Mouse (Mus musculus) lung, adult 2 months (tissue): ENCODE results near the gene Ninl. TPM values are rescaled to one million over a fixed set of nuclear protein-coding genes. Genes with fewer than 3 reads are reported as not detected.

Source experiments
- DNase-seq: peaks from one replicate; pipeline ENCODE4 v3.0.0; 2022
- H3K4me1 ChIP-seq: fragments of 200-500 bp; 2 replicates; pipeline ENCODE4 v1.6.1; 2011; ENCODE audit warnings: low read length; ENCODE audit not compliant: control insufficient read depth, insufficient read depth
- H3K4me3 ChIP-seq: fragments of 200-500 bp; replicated peaks from 2 replicates; pipeline ENCODE3; 2011; ENCODE audit warnings: low read depth, mild to moderate bottlenecking, control low read depth, low read length; ENCODE audit errors: extremely low read depth
- CTCF ChIP-seq: fragments of 200-500 bp; IDR thresholded peaks from 2 replicates; pipeline ENCODE4 v1.5.1; 2011; ENCODE audit warnings: mild to moderate bottlenecking, low read length, control low read depth; ENCODE audit not compliant: insufficient read depth
- POLR2A ChIP-seq: fragments of 200-500 bp; IDR thresholded peaks from 2 replicates; pipeline ENCODE4 v1.6.1; 2011; ENCODE audit warnings: low read depth, mild to moderate bottlenecking, control low read depth, low read length, borderline replicate concordance; ENCODE audit errors: extremely low read depth
- WGBS: fragments of 180-500 bp; shearing (Covaris S2); methylation state at CpG from one replicate; pipeline ENCODE4 v1.1.7; 2018; 5-methylcytosine and 5-hydroxymethylcytosine counted together
- polyA plus RNA-seq: library from polyadenylated mRNA; depleted of rRNA; stranded (reverse); fragments of >200 nt; gene quantifications from 2 replicates; pipeline ENCODE4 v1.2.3, GENCODE M21; 2012; rRNA removed

Gene Ninl
- 2.0 and 2.2 TPM in 2 replicates for polyA plus RNA-seq

DNA sequence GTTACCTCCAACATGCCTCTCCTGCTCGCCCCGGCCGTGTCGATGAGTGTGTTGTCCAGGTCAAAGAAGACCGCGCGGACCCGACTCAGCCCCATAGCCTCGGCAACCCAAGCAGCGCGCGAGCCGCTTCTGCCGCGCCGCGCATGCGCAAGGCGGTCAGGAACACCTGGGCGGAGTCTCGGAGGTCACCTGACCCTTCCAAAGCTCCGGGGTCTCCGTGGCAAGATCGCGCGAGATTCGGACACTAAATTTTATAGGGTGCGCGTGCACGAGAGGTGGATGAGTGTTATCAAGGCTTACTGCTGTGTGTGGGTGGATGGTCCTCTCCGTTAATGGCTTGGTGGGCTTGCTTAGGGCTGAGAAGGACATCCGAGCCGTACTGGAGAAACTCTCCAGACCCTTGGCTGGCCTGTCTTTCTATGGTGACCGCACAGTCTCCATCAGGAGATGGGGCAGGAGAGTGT, at the start of gene Ninl, which contains the start of gene Nanp:
Gene Ninl, minus strand, starts transcription at position 151 of the 464 bp plus-strand sequence.
Gene Nanp, minus strand, starts transcription at position 167 of the 464 bp plus-strand sequence.
- DNase-seq: peak; percentile 93
- WGBS: 1% methylated on average over 34 of the region's 34 CpGs
- TF ChIP-seq POLR2A (peak; percentile 81; the same call in 1 of the 2 replicates), CTCF (no peak)
- H3K4me1 ChIP-seq: peaks cover 10% of the 10 kb centered on the region
- peak within 1 kb of the TSS; percentile 82 for H3K4me3 ChIP-seq

DNA sequence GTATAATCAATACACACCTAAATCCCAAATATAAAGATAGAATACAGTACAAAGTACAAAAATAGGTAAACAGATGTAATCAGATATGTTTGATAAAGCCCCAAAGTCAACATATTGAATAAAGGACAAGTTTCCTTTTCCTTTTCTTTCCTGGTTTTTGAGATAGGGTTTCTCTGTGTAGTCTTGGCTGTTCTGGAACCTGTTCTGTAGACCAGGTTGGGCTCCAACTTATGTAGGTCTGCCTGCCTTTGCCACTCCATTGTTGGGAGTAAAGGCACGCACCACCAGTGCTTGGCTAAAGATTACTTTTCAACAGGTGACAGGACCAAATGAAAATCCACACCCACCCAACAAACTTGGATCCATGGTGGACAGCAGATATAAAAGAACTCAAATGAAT, 17.5 kb upstream of the Ninl start:
- no peak for TF ChIP-seq CTCF
- TF ChIP-seq POLR2A: no peak
- Histone ChIP-seq H3K4me1 (no peaks in the 10 kb centered on the region), H3K4me3 (no peak overlapping the region)
- WGBS: 68% methylated on average over 1 of the region's 1 CpGs
- DNase-seq: no peak

DNA sequence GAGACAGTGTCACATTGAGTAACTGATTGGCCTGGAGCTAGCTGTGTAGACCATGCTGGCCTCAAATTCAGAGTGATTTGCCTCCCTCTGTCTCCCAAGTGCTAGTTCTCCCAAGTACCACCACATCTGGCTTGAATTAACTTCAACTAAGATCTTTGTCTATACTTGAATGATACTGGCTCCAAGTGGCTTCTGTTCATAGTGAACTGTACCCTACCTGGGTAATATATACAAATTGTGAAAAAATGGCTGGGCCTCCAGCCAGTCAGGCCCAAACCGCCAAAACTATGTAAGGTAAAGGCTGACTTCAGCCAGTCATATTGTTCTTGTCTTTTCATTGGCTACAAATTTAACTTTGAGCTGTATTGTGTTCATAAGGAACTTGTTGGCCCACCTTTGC, 1.2 kb upstream of the Ninl start:
- WGBS: 80% methylated on average over 1 of the region's 1 CpGs
- DNase-seq: no peak
- Histone ChIP-seq H3K4me1 (peaks cover 10% of the 10 kb centered on the region), H3K4me3 (no peak overlapping the region)
- TF ChIP-seq CTCF (no peak), POLR2A (no peak)

DNA sequence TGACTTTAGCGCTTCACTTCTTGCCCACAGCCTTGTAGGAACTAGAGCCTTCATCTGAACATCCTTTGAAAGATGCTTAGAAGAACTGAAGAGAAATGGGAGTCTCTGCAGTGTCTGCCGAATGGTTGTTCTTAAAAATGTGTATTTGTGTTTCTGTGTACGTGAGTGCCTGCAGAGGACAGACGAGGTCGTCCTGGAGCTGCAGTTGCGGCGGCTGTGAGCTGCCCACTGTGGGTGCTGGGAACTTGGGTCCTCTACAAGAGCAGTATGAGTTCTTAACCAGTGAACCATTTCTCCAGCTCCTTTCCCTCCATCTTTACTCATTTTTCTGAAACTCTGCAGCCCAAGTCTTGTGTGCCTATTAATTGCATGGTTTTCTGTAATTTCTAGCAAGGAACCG, 544 bp upstream of the Ninl start:
- no peak for DNase-seq
- WGBS: 30% methylated on average over 8 of the region's 8 CpGs

DNA sequence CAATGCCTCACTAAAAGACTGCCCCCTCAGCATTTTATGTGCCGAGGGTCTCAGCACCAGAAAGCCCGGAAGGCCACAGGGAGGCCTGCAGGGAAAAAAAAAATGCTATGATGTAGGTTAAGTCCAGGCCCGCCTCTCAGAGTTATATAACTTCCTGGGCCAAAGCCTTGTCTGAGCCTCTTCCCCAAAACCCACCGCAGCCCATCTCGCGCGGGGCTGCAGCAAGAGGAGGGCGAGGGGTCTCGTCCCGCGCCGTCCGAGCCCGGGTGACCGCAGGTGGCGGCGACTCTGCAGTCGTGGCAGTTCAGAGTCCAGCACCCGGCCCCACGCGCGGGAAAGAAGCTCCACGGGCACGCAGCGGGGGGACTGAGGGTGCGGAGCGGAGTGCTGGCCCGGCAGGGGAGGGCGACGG, 365 bp downstream of the Ninl start:
- no peak for TF ChIP-seq CTCF
- no peak for TF ChIP-seq POLR2A

More for the DNA sequence above, 544 bp upstream of the Ninl start:
- H3K4me3 ChIP-seq: peak overlapping the region; percentile 82
- H3K4me1 ChIP-seq: peaks cover 10% of the 10 kb centered on the region
- no peak for TF ChIP-seq POLR2A
- TF ChIP-seq CTCF: no peak

DNA sequence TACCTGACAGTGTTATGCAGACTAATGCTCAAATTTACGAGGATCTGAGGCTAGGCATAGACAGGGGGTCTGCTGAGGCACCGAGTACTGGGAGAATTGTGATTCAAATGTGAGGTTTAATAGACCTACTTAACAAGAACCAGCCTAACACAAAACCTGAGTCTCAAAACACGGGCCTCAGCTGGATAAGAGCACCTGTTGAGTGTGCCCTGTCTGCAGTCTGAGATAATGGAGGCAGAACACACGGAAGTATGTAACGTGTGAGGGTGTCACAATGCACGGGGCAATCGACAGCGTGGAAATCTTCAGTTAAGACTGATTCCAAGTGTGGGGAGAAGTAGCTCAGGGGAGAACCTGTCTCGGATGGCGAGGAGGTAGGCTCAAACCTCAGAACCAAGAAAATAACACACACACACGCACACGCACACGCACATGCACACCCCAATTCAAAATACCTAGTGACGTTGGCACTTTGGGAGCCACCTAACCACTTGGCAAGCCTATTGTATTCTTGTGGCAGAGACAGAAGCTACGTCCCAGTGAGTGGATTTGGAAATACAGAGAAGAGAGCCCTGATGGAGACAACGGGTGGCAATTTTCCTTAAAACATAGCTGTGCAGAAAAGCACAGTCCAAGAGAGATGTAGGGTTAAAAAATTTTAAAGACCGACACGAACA, 1.2 kb downstream of the Ninl start:
- peak; percentile 9 for DNase-seq

More for the DNA sequence above, 365 bp downstream of the Ninl start:
- WGBS: under 1% methylated on average over 30 of the region's 30 CpGs
- peak overlapping the region; percentile 82 for H3K4me3 ChIP-seq
- DNase-seq: no peak
- H3K4me1 ChIP-seq: peaks cover 10% of the 10 kb centered on the region

DNA sequence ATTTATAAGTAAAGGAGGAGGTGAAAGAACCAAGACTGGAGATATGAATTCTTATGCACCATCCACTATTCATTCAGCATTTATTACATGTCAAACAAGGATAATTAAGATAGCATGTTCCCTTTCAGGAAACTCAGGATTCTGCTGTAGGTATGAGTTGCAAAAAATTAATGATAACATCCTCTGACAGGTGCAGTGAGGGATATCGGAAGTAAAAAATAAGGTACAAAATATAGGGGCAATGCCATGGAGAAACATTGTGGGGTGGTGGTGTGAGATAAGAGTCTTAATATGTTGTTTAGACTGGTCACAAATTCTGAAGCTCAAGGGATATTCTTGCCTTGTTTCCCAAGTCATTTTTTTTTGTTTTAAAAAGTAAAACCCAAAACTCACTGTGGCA, 1.9 kb downstream of the Ninl start:
- WGBS: 94% methylated on average over 1 of the region's 1 CpGs

More for the DNA sequence above, 1.2 kb downstream of the Ninl start:
- WGBS: 48% methylated on average over 18 of the region's 18 CpGs
- TF ChIP-seq CTCF: no peak
- no peak for TF ChIP-seq POLR2A
- Histone ChIP-seq H3K4me1 (peaks cover 10% of the 10 kb centered on the region), H3K4me3 (peak overlapping the region; percentile 41)

DNA sequence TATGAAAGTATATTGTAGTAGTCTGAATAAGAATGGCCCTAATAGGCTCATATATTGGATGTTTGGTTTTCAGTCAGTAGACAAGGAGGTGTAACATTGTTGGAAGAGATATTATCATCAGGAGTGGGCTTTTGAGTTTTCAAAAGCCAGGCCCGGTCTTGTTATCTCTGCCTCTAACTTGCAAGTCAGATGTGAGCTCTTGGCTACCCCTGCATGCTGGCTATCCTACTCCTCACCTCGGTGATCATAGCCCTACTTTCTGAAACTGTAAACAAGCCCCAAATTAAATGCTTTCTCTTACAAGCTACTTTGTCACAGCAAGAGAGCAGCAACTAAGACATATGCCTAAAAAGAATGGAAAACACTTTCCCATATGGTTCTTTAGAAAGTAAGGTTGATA, 2.5 kb downstream of the Ninl start:
- 78% methylated on average over 2 of the region's 2 CpGs for WGBS
- TF ChIP-seq POLR2A (no peak), CTCF (no peak)
- H3K4me3 ChIP-seq: no peak overlapping the region
- DNase-seq: no peak
- peaks cover 10% of the 10 kb centered on the region for H3K4me1 ChIP-seq

More for the DNA sequence above, 1.9 kb downstream of the Ninl start:
- TF ChIP-seq CTCF (no peak), POLR2A (no peak)
- Histone ChIP-seq H3K4me1 (peaks cover 10% of the 10 kb centered on the region), H3K4me3 (no peak overlapping the region)
- no peak for DNase-seq

DNA sequence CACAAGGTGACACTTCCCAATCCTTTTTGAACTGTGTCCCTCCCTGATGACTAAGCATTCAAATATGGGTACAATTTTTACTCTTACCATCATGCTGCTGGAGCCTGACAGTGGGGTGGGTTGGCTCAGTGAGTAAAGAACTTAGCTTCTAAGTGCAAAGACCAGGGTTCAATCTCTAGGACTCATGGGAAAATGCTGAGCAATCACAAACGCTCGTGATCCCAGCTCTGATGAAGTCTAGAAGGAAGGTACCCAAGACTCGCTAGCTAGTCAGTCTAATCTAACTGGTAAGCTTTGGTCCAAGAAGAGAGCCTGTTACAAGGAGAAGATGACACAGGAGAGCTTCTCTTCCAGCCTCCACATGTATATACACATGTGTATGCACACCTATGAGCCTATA, 4.7 kb downstream of the Ninl start:
- WGBS: 95% methylated on average over 3 of the region's 3 CpGs
- Histone ChIP-seq H3K4me1 (peaks cover 7% of the 10 kb centered on the region; the same call in 1 of the 2 replicates), H3K4me3 (no peak overlapping the region)
- no peak for DNase-seq
- no peak for TF ChIP-seq POLR2A
- TF ChIP-seq CTCF: no peak

DNA sequence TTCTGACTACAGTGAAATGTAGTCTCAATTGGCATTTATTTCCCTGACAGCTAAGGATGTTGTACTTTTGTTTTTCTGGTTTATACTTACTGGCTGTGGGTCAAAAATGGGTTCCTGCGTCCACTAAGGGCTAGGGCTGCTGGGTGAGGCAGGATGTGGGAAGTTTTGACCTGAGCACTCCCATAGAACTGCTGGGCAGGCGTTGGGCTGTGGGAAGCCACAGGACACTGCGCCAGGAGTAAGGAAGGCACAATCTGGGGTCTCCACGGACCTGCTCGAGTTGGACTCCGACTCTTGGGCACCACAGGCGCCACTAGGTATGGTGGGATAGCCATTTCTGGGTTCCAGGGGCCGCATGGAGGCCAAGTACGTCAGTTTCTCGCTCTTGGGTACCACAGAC, 18.0 kb downstream of the Ninl start:
- WGBS: 82% methylated on average over 10 of the region's 10 CpGs
- H3K4me3 ChIP-seq: no peak overlapping the region
- no peak for TF ChIP-seq CTCF
- no peak for TF ChIP-seq POLR2A
- DNase-seq: no peak
- H3K4me1 ChIP-seq: no peaks in the 10 kb centered on the region
